Mouse (Mus musculus): Measurements from ENCODE around the gene Mfn1. TPM values are rescaled to one million over a fixed set of nuclear protein-coding genes. Genes with fewer than 3 reads are reported as not detected.

The Mfn1 gene
- total and polyA plus RNA-seq, 2 experiments, result 11.6 to 45.0 TPM

- H3K27ac ChIP-seq (replicated peaks; ENCODE audit: insufficient read depth, low read depth, low read length), result no peak overlapping the region
- H3K4me3 ChIP-seq (ENCODE audit: insufficient read depth, low read depth, low read length), result no peak overlapping the region
- 6% methylated on average over 17 of the region's 17 CpGs for WGBS
These were observed 20.5 kb upstream of the Mfn1 start for GRCm38 (mm10) chr3:32508666-32509324.

GRCm38 (mm10) chr3:32509496-32510374 is 19.5 kb upstream of the Mfn1 start, which contains the start of gene Zfp639:
TSS of gene Zfp639 (plus strand) at chr3:32510259.
- Histone ChIP-seq H3K4me3 (ENCODE audit: insufficient read depth, low read depth, low read length) (peak within 1 kb of the TSS; percentile 67), H3K79me2 (ENCODE audit: control insufficient read depth, insufficient read depth, low read length) (peaks cover 3% of the 10 kb centered on the region; the same call in 1 of the 2 replicates), H3K4me1 (ENCODE audit: control insufficient read depth, insufficient read depth, low read length) (peaks cover 2% of the 10 kb centered on the region; the same call in 1 of the 2 replicates), H3K27ac (replicated peaks; ENCODE audit: insufficient read depth, low read depth, low read length) (peak within 1 kb of the TSS; percentile 81), H3K9ac (ENCODE audit: low read depth, low read length) (peak within 1 kb of the TSS; percentile 83), H3K36me3 (ENCODE audit: control insufficient read depth, insufficient read depth, low read length) (peaks cover 6% of the 10 kb centered on the region; the same call in 1 of the 2 replicates), H3K27me3 (ENCODE audit: control insufficient read depth, insufficient read depth, low read length) (no peaks in the 10 kb centered on the region)
- TF ChIP-seq POLR2A (IDR thresholded peaks at IDR 0.05; ENCODE audit: extremely low read depth, insufficient read depth, low read length) (no peak), CTCF (IDR thresholded peaks at IDR 0.05; ENCODE audit: low read depth, low read length) (no peak)
- DNase-seq (ENCODE audit: extremely low read depth, low read depth, low spot score), result no peak
- 22% methylated on average over 24 of the region's 24 CpGs for WGBS

More at GRCm38 (mm10) chr3:32508666-32509324, 20.5 kb upstream of the Mfn1 start:
- H3K4me1 ChIP-seq (ENCODE audit: control insufficient read depth, insufficient read depth, low read length), result peaks cover 2% of the 10 kb centered on the region; the same call in 1 of the 2 replicates
- H3K27me3 ChIP-seq (ENCODE audit: control insufficient read depth, insufficient read depth, low read length), result no peaks in the 10 kb centered on the region
- peaks cover 4% of the 10 kb centered on the region; the same call in 1 of the 2 replicates for H3K36me3 ChIP-seq (ENCODE audit: control insufficient read depth, insufficient read depth, low read length)
- H3K79me2 ChIP-seq (ENCODE audit: control insufficient read depth, insufficient read depth, low read length), result peaks cover 3% of the 10 kb centered on the region; the same call in 1 of the 2 replicates
- TF ChIP-seq POLR2A (IDR thresholded peaks at IDR 0.05; ENCODE audit: extremely low read depth, insufficient read depth, low read length), result no peak
- peak; percentile 70 for TF ChIP-seq CTCF (IDR thresholded peaks at IDR 0.05; ENCODE audit: low read depth, low read length)
- DNase-seq (ENCODE audit: extremely low read depth, low read depth, low spot score), result peak; percentile 36
- no peak overlapping the region for H3K9ac ChIP-seq (ENCODE audit: low read depth, low read length)

GRCm38 (mm10) chr3:32510375-32511190 is 18.7 kb upstream of the Mfn1 start:
- Histone ChIP-seq H3K4me3 (ENCODE audit: insufficient read depth, low read depth, low read length) (peak overlapping the region; percentile 67), H3K4me1 (ENCODE audit: control insufficient read depth, insufficient read depth, low read length) (peaks cover 2% of the 10 kb centered on the region; the same call in 1 of the 2 replicates), H3K36me3 (ENCODE audit: control insufficient read depth, insufficient read depth, low read length) (peaks cover 9% of the 10 kb centered on the region; the same call in 1 of the 2 replicates), H3K9ac (ENCODE audit: low read depth, low read length) (peak overlapping the region; percentile 83), H3K27ac (replicated peaks; ENCODE audit: insufficient read depth, low read depth, low read length) (peak overlapping the region; percentile 81), H3K27me3 (ENCODE audit: control insufficient read depth, insufficient read depth, low read length) (no peaks in the 10 kb centered on the region), H3K79me2 (ENCODE audit: control insufficient read depth, insufficient read depth, low read length) (peaks cover 3% of the 10 kb centered on the region; the same call in 1 of the 2 replicates)
- TF ChIP-seq POLR2A (IDR thresholded peaks at IDR 0.05; ENCODE audit: extremely low read depth, insufficient read depth, low read length), result peak; percentile 77; the same call in 1 of the 2 replicates
- peak; percentile 95 for TF ChIP-seq CTCF (IDR thresholded peaks at IDR 0.05; ENCODE audit: low read depth, low read length)
- under 1% methylated on average over 66 of the region's 69 CpGs for WGBS
- peak; percentile 78 for DNase-seq (ENCODE audit: extremely low read depth, low read depth, low spot score)

DNA sequence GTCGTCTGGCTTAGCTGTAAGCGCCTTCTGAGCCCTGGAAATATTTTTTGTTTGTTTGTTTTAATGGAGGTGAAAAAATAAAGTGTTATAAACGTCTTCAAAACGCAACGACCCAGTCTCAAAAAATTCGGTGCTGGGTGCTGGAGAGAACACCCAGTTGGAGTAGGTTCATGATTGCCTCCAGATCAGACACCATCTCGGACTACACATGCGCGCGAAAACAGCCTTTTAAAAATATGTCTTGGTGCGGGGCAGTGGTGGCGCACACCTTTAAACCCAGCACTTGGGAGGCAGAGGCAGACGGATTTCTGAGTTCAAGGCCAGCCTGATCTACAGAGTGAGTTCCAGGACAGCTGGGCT is 18.1 kb upstream of the Mfn1 start:
- Histone ChIP-seq H3K9ac (ENCODE audit: low read depth, low read length) (peak overlapping the region; percentile 83), H3K36me3 (ENCODE audit: control insufficient read depth, insufficient read depth, low read length) (peaks cover 10% of the 10 kb centered on the region; the same call in 1 of the 2 replicates), H3K27ac (replicated peaks; ENCODE audit: insufficient read depth, low read depth, low read length) (peak overlapping the region; percentile 81), H3K79me2 (ENCODE audit: control insufficient read depth, insufficient read depth, low read length) (peaks cover 3% of the 10 kb centered on the region; the same call in 1 of the 2 replicates), H3K27me3 (ENCODE audit: control insufficient read depth, insufficient read depth, low read length) (no peaks in the 10 kb centered on the region), H3K4me1 (ENCODE audit: control insufficient read depth, insufficient read depth, low read length) (peaks cover 2% of the 10 kb centered on the region; the same call in 1 of the 2 replicates), H3K4me3 (ENCODE audit: insufficient read depth, low read depth, low read length) (peak overlapping the region; percentile 67)
- no peak for DNase-seq (ENCODE audit: extremely low read depth, low read depth, low spot score)
- TF ChIP-seq CTCF (IDR thresholded peaks at IDR 0.05; ENCODE audit: low read depth, low read length), result no peak
- no peak for TF ChIP-seq POLR2A (IDR thresholded peaks at IDR 0.05; ENCODE audit: extremely low read depth, insufficient read depth, low read length)
- WGBS, result 2% methylated on average over 13 of the region's 13 CpGs

DNA sequence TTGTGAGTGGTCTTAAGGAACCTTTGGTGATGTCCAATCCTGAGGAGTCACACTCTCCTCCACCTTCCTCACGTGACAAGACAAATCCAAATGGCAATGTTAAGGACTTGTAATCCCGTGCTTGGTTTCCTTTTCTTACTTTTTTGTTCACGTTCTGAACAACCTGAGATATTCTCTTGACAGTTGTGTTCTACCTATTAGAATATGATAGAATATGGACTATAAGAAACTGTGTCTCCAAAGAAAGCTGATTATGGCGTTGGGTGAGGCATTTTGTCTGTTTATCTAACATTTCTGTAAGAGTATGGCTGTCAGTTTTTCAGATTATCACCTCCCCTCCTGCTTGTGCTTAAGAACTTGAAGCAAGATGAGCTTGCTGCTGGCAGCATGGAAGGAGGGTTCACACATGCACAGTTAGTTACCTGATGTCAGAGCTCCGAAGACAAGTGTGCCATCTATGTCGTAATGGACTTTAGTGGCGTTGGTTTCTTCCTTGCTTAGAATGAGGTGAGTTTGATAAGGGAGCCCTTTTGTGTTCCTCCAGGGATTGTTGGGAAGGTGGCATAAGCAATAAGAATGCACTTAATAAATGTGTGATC is 16.5 kb upstream of the Mfn1 start:
- peaks cover 2% of the 10 kb centered on the region; the same call in 1 of the 2 replicates for H3K4me1 ChIP-seq (ENCODE audit: control insufficient read depth, insufficient read depth, low read length)
- H3K79me2 ChIP-seq (ENCODE audit: control insufficient read depth, insufficient read depth, low read length), result peaks cover 3% of the 10 kb centered on the region; the same call in 1 of the 2 replicates
- DNase-seq (ENCODE audit: extremely low read depth, low read depth, low spot score), result no peak
- no peak overlapping the region for H3K27ac ChIP-seq (replicated peaks; ENCODE audit: insufficient read depth, low read depth, low read length)
- no peak overlapping the region for H3K9ac ChIP-seq (ENCODE audit: low read depth, low read length)
- H3K27me3 ChIP-seq (ENCODE audit: control insufficient read depth, insufficient read depth, low read length), result no peaks in the 10 kb centered on the region
- no peak overlapping the region for H3K4me3 ChIP-seq (ENCODE audit: insufficient read depth, low read depth, low read length)
- H3K36me3 ChIP-seq (ENCODE audit: control insufficient read depth, insufficient read depth, low read length), result peaks cover 19% of the 10 kb centered on the region
- 84% methylated on average over 7 of the region's 7 CpGs for WGBS
- no peak for TF ChIP-seq CTCF (IDR thresholded peaks at IDR 0.05; ENCODE audit: low read depth, low read length)
- TF ChIP-seq POLR2A (IDR thresholded peaks at IDR 0.05; ENCODE audit: extremely low read depth, insufficient read depth, low read length), result no peak

All from liver, adult 2 months (tissue).